Mouse (Mus musculus): Measurements from ENCODE around the gene Zbtb40. TPM values are rescaled to one million over a fixed set of nuclear protein-coding genes. Genes with fewer than 3 reads are reported as not detected.

Zbtb40 gene
- total RNA-seq, 2 experiments from 2014 or later = 13.8 to 15.1 TPM

DNA sequence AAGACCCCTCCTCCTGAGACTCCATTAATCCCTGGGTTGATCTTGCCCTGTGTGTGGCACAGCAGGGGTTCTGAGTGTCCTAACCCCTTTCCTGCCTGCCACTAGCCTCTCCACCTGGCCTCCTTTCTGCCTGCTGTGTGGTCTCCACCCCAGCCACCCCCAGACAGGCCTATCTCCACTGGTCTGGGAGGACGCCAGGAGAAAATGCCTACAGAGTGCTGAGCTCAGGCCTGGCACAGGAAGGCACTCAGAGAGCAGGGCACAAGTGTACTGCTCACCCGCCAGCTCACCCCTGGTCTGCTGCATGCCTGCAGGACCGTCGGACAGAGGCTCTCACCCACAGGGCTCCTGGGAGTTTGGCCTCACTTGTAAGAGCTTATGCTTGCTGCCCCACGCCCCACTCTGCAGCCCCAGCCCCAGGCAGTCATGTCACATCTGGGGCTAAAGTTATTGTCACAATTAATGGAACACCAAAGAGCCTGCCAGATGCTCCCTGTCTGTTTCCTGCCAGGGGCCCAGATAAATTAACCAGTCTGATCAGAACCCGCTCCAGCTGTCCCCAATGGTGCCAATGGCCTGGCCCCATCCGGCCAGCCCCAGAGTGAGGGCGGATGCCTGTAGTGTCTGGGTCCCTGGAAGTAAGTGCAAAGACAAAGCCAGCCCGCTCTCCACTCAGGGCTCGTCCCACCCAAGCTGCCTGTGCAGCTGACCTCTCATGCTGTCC, 99.2 kb downstream of the Zbtb40 start:
- peak in 1 of 2 experiments; percentile 25 for DNase-seq (ENCODE audit: low spot score in 2 of 2)

DNA sequence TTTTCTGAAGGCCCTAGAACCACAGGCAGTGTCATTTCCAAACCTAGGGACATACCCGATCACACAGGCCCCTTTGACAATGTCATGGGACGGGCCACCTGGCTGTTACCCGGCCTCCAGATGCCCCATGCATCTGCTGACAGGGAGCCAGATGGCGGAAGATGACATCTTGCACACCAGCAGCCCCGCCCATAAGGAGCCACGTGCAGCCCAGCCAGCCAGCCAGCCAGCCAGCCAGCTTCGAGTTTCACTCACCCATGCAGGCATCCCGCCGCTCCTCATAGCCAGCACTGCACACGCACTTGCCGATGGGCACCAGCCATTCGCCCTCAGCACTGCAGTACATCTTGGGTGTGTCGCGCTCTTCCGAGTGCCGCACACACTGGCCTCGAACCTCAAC, 103.2 kb downstream of the Zbtb40 start:
- no peak for DNase-seq (ENCODE audit: low spot score in 2 of 2)
- intact Hi-C loops (cut with DNase I) = no loop called here

More for the DNA sequence above, 99.2 kb downstream of the Zbtb40 start:
- intact Hi-C loops (cut with DNase I) = no loop called here

GRCm38 (mm10) chr4:136944558-136945350, 103.8 kb downstream of the Zbtb40 start:
- DNase-seq (ENCODE audit: low spot score in 2 of 2) = no peak
- intact Hi-C loops (cut with DNase I) = no loop called here

DNA sequence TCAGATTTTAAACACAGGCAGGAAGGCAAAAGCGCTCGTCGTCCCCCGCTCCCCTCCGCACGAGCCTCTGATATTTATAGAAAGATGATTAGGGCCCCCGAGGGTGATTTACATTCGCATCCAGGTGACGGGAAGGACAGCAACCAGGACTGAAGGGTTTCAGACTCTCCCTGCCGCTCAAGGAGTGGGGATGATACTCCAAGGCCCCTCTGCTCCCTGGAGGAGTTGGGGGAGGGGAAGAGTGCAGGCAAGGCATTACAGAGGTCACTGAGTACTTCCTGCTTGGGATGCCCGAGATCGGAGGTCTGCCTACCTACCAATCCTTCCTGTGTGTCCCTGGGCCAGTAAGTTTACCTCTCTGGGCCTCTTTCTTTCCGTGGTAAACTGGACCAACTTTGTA, 105.4 kb downstream of the Zbtb40 start:
- intact Hi-C loops (cut with DNase I) = no loop called here

DNA sequence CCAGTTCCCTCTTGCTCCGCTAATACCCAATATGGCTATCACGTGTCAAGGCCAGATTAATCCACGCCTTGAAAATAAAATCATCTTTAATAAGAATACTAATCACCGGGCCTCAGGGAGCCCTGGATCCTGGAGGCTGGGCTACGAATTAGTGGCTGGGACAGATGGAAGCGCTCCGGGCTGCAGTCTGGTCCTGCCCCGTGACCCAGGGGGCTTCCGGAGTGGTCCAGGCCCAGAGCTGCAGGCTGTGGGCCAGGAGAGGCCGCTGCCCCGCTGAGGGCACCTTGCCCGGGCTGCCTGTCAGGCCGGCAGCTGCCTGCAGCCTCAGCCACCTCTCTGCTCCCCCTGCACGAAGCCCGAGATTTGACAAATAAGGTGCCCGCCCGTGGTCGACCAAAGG, 105.8 kb downstream of the Zbtb40 start:
- intact Hi-C loops (cut with DNase I) = no loop called here
- no peak for DNase-seq (ENCODE audit: low spot score in 2 of 2)

More for the DNA sequence above, 105.4 kb downstream of the Zbtb40 start:
- DNase-seq (ENCODE audit: low spot score in 2 of 2) = no peak

- intact Hi-C loops (cut with DNase I) = no loop called here
- no peak for DNase-seq (ENCODE audit: low spot score in 2 of 2)
These were observed 110.7 kb downstream of the Zbtb40 start for GRCm38 (mm10) chr4:136937935-136938334.

DNA sequence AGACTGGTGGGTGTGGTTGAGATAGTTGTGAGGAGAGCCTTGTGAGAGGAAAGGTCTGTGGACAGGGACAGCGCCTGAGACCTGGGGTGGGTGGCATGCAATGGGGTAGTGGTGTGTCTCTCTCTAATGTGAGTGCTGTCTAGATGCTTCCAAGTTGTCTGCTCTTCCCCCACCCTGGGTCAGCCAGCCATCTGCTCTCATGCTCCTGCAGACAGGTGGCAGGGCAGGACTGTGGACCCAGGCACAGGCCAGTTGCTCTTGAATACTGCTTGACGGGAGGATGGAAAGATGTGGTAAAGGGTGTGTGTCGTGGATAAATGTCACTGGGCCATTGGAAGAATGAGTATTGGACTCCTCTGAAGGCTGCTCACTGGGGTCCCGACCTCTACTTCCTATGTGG, 111.3 kb downstream of the Zbtb40 start:
- intact Hi-C loops (cut with DNase I) = no loop called here
- no peak for DNase-seq (ENCODE audit: low spot score in 2 of 2)

GRCm38 (mm10) chr4:136934746-136935613, 113.6 kb downstream of the Zbtb40 start:
- intact Hi-C loops (cut with DNase I) = no loop called here
- DNase-seq (ENCODE audit: low spot score in 2 of 2) = no peak

GRCm38 (mm10) chr4:136930474-136930873, 118.1 kb downstream of the Zbtb40 start:
- intact Hi-C loops (cut with DNase I) = no loop called here
- no peak for DNase-seq (ENCODE audit: low spot score in 2 of 2)

Other genes with a start within 250 kb of the Zbtb40 start
- 10 to 100 TPM; 15.2 to 21.4 TPM for gene Ephb2, start 212.8 kb downstream of the Zbtb40 start, total RNA-seq (2021)
- gene C1qb, start 162.6 kb downstream of the Zbtb40 start, total RNA-seq (2021) = 10 to 100 TPM; 56.6 to 61.3 TPM
- 10 to 100 TPM; 38.3 to 44.1 TPM for gene C1qc, start 155.7 kb downstream of the Zbtb40 start, total RNA-seq (2021)
- 10 to 100 TPM; 51.2 to 54.2 TPM for gene C1qa, start 150.0 kb downstream of the Zbtb40 start, total RNA-seq (2021)
- gene Epha8, start 92.0 kb downstream of the Zbtb40 start, total RNA-seq (2021) = 1 to 10 TPM; 3.9 to 6.5 TPM
- 10 to 100 TPM; 12.3 to 15.3 TPM for gene Wnt4, start 228.7 kb upstream of the Zbtb40 start, total RNA-seq (2021)

Measured in left cerebral cortex, postnatal 25 days (tissue).